Mouse (Mus musculus): Measurements from ENCODE around the gene Usp21.

Gene Usp21

GRCm38 (mm10) chr1:171283188-171284160 lies 4.3 kb downstream of the Usp21 start:
- peak; percentile 3 for DNase-seq

GRCm38 (mm10) chr1:171282086-171282805 lies 5.5 kb downstream of the Usp21 start:
- no peak for DNase-seq

GRCm38 (mm10) chr1:171281528-171281923 lies 6.3 kb downstream of the Usp21 start:
- DNase-seq = peak; percentile 89

GRCm38 (mm10) chr1:171280916-171281527 lies 6.8 kb downstream of the Usp21 start, which contains the start of gene Ppox:
Gene Ppox, minus strand, starts transcription at chr1:171281186.
- DNase-seq = peak; percentile 95

GRCm38 (mm10) chr1:171280250-171280915 lies 7.4 kb downstream of the Usp21 start:
- DNase-seq = peak; percentile 59

- no peak for DNase-seq
These were observed 8.1 kb downstream of the Usp21 start for GRCm38 (mm10) chr1:171279721-171280120.

GRCm38 (mm10) chr1:171279012-171279705 lies 8.6 kb downstream of the Usp21 start:
- DNase-seq = no peak

- DNase-seq = no peak
These were observed 9.4 kb downstream of the Usp21 start for GRCm38 (mm10) chr1:171278436-171278835.

GRCm38 (mm10) chr1:171277736-171278135 lies 10.1 kb downstream of the Usp21 start:
- no peak for DNase-seq

- DNase-seq = no peak
These were observed 11.6 kb downstream of the Usp21 start for GRCm38 (mm10) chr1:171276110-171276748.

- DNase-seq = no peak
These were observed 12.6 kb downstream of the Usp21 start for GRCm38 (mm10) chr1:171275144-171275734.

- no peak for DNase-seq
These were observed 13.6 kb downstream of the Usp21 start for GRCm38 (mm10) chr1:171274171-171274570.

GRCm38 (mm10) chr1:171272086-171272485 lies 15.7 kb downstream of the Usp21 start:
- DNase-seq = no peak

GRCm38 (mm10) chr1:171271622-171272021 lies 16.2 kb downstream of the Usp21 start:
- DNase-seq = no peak

- DNase-seq = no peak
These were observed 16.6 kb downstream of the Usp21 start for GRCm38 (mm10) chr1:171271196-171271595.

GRCm38 (mm10) chr1:171270573-171270900 lies 17.3 kb downstream of the Usp21 start:
- DNase-seq = peak; percentile 83

- peak; percentile 98 for DNase-seq
These were observed 17.8 kb downstream of the Usp21 start, which contains the start of gene B4galt3 for GRCm38 (mm10) chr1:171269848-171270572. Gene B4galt3, plus strand, starts transcription at chr1:171270328.

- DNase-seq = no peak
These were observed 19.4 kb downstream of the Usp21 start for GRCm38 (mm10) chr1:171268341-171268740.

GRCm38 (mm10) chr1:171265971-171266744 lies 21.6 kb downstream of the Usp21 start:
- no peak for DNase-seq
